Mouse (Mus musculus) heart, postnatal 0 days (tissue): Measurements from ENCODE around the gene Slc24a4.

Source experiments
- CTCF ChIP-seq: IDR thresholded peaks from 2 replicates; pipeline ENCODE4 v1.5.1; 2016; ENCODE audit warnings: antibody characterized with exemption, control low read depth, low read depth
- EP300 ChIP-seq: IDR thresholded peaks from 2 replicates; pipeline ENCODE4 v1.6.1; 2016; ENCODE audit warnings: antibody characterized with exemption, low read depth

DNA sequence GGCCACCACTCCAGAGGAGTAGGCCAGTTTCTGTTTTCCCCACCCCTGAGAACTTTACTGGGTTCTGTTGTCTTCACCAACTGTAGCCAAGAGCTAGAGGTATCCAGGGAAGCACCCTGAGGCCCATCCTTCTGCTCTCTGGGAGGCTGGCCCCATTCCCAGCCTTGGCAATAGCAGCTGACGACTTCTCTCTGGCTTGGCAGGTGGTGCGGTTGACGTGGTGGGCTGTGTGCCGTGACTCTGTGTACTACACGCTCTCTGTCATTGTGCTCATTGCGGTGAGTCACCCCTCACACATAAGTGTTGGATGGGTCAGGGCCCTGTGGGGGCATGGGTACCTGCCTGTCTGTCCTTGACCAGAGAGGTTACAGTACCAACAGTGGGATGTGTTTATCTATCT lies 94.9 kb downstream of the Slc24a4 start:
- TF ChIP-seq CTCF (no peak), EP300 (no peak)
